Mouse (Mus musculus) spleen, adult 2 months (tissue): ENCODE results near the gene Gpr62. TPM values are rescaled to one million over a fixed set of nuclear protein-coding genes. Genes with fewer than 3 reads are reported as not detected.

Experiments used
- DNase-seq, 2 experiments: peaks; one replicate each; pipeline versions ENCODE4 v3.0.0 to v3.0.0-alpha.2; 2012 to 2021; ENCODE audit warnings: low spot score in 2 of 2, low read depth in 1 of 2
- H3K27ac ChIP-seq: fragments of 200-500 bp; 2 replicates; pipeline ENCODE4 v1.5.1; 2012; ENCODE audit warnings: low read length, inconsistent platforms; ENCODE audit not compliant: insufficient read depth
- H3K27me3 ChIP-seq: fragments of 200-500 bp; 2 replicates; pipeline ENCODE4 v1.6.1; 2012; ENCODE audit warnings: mild to moderate bottlenecking, moderate library complexity, low read length, inconsistent platforms; ENCODE audit not compliant: control insufficient read depth, insufficient read depth
- H3K36me3 ChIP-seq: fragments of 200-500 bp; 2 replicates; pipeline ENCODE4 v1.6.1; 2012; ENCODE audit warnings: mild to moderate bottlenecking, low read length, inconsistent platforms; ENCODE audit not compliant: control insufficient read depth, insufficient read depth
- H3K4me1 ChIP-seq: fragments of 200-500 bp; 2 replicates; pipeline ENCODE4 v1.6.1; 2011; ENCODE audit warnings: inconsistent platforms; ENCODE audit not compliant: control insufficient read depth, insufficient read depth, insufficient read length
- H3K4me3 ChIP-seq: fragments of 200-500 bp; 2 replicates; pipeline ENCODE4 v1.5.1; 2011; ENCODE audit warnings: mild to moderate bottlenecking, inconsistent platforms; ENCODE audit not compliant: insufficient read depth, insufficient read length; ENCODE audit errors: extremely low read depth
- CTCF ChIP-seq: fragments of 200-500 bp; IDR thresholded peaks from 2 replicates; pipeline ENCODE4 v1.5.1; 2011; ENCODE audit warnings: mild to moderate bottlenecking, inconsistent platforms; ENCODE audit not compliant: insufficient read depth, insufficient read length, insufficient replicate concordance; ENCODE audit errors: extremely low read depth
- POLR2A ChIP-seq: fragments of 200-500 bp; IDR thresholded peaks from 2 replicates; pipeline ENCODE4 v1.6.1; 2011; ENCODE audit warnings: low read depth, low read length, inconsistent platforms
- WGBS: fragments of 180-500 bp; shearing (Covaris S2); methylation state at CpG from one replicate; pipeline ENCODE4 v1.1.7; 2018; 5-methylcytosine and 5-hydroxymethylcytosine counted together
- polyA plus RNA-seq: library from polyadenylated mRNA; depleted of rRNA; stranded (reverse); fragments of >200 nt; gene quantifications from 2 replicates; pipeline ENCODE4 v1.2.3, GENCODE M21; 2012; rRNA removed

Gene Gpr62
- polyA plus RNA-seq: 0.28 and 0.66 TPM in 2 replicates

DNA sequence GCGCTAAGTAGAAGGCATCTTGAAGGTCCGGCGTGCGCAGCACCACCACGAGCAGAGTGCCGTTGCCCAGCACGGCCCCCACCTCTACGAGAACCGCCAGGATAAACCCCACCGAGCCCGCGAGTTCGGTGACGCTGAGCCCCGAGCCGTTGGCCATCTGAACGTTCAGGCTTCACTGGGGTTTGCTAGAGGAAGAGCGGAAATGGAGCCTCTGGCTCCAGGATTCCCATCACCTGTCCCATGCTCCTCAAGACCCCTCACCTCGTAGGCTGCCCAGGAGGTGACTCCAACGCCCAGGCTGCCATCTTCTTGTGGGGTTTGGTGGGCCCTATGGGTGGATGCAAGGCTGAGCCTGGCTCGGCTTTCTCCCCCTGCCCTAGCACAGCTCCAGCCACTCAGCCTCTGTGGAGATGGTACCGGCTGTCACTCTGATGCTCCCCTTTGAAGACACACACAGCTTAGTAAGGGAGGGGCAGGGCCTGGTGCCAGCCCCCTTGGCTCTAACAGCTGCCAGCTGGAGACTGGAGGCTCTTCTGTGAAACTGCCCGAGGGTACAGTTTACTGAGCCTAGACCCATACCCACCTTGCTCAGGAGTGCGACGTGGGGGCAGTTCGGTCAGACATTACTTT lies at the start of gene Gpr62:
Gene Gpr62 (minus strand): TSS at position 368 of the 630 bp plus-strand sequence.
- Histone ChIP-seq H3K27ac (no peak within 1 kb of the TSS), H3K36me3 (no peaks in the 10 kb centered on the region), H3K4me1 (peaks cover 12% of the 10 kb centered on the region), H3K4me3 (peak within 1 kb of the TSS; percentile 49), H3K27me3 (peaks cover 6% of the 10 kb centered on the region; the same call in 1 of the 2 replicates)
- TF ChIP-seq POLR2A (no peak), CTCF (no peak)
- 33% methylated on average over 26 of the region's 26 CpGs for WGBS
- no peak for DNase-seq

DNA sequence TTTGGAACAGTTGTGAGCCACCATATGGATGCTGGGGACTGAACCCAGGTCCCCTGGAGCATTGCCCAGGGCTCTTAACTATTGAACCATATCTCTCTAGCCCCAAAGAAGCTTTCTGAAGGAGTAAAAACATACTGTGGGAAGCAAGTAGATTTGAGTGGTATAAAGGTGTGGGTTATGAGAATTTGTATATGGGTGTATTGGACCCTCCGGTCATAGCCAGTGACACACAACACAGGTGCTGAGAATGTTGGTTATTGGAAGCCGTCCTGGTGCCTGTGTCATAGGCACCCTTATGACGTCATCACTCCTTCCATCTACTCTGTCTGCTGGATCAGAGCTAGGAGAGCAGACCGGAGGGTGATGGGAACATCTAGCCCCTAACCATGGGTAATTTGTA lies 48.5 kb upstream of the Gpr62 start, which contains the start of gene Iqcf5:
Gene Iqcf5 (plus strand): TSS at position 301 of the 400 bp plus-strand sequence.
- no peak for DNase-seq
- TF ChIP-seq CTCF (no peak), POLR2A (no peak)
- WGBS: 91% methylated on average over 4 of the region's 4 CpGs

DNA sequence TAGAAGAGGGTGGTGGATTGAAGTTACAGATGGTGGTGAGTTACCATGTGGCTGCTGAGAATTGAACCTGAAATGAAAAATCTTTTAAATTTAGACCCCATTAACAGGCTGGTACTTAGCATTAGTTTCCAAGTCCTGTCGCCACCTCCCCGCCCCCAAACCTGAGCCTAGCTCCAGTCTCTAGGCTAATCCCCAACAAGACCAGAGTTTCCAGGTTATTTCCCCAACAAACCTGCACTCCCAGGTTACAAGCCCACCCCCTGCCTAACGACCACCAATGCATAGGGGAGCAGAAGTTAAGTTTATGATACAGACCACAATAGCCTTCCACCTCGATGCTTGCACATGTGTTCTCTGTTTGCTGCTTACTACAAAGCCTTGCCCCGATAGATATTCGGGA lies 47.8 kb upstream of the Gpr62 start:
- Histone ChIP-seq H3K27me3 (no peaks in the 10 kb centered on the region), H3K4me3 (no peak overlapping the region), H3K36me3 (no peaks in the 10 kb centered on the region), H3K4me1 (no peaks in the 10 kb centered on the region), H3K27ac (no peak overlapping the region)
- DNase-seq: no peak
- TF ChIP-seq CTCF: no peak
- 76% methylated on average over 6 of the region's 6 CpGs for WGBS

More for the DNA sequence above, 48.5 kb upstream of the Gpr62 start, which contains the start of gene Iqcf5:
- Histone ChIP-seq H3K4me1 (no peaks in the 10 kb centered on the region), H3K27ac (no peak within 1 kb of the TSS), H3K4me3 (no peak within 1 kb of the TSS), H3K36me3 (no peaks in the 10 kb centered on the region), H3K27me3 (no peaks in the 10 kb centered on the region)

DNA sequence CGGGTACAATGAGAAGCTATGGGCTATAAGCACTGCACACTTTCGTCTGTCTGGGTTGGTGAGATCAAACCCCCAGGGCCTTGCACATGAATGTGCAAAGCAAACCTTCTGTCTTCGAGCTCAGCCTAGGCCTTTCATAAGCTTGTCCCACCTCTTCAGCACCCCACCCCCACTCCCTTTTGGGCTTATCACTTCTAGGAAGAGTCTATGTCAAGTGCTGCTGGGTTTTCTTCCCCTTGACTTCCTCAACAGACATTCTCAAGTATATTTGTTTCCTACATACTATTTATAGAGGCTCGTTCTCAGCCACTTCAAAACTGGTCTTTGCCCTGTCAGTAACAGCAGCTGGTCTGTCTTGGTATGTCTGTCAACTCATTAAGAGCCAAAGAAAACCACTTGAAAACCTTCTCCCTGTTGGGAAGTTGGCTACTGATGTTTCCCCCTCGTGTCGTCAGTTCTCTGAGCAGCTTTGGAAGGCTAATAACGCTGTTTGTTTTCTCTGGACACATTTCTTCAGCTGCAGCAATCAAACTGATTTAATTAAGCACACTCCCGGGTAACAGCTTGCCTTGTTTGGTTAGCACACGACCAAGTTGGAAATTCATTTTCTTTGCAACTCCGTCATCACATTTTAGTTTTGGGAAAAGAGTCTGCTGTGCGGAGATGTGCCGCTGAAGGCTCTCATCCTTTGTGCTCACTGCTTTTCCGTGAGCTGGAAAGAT lies 47.2 kb upstream of the Gpr62 start:
- Histone ChIP-seq H3K4me1 (no peaks in the 10 kb centered on the region), H3K27me3 (no peaks in the 10 kb centered on the region), H3K4me3 (no peak overlapping the region), H3K36me3 (no peaks in the 10 kb centered on the region), H3K27ac (no peak overlapping the region)
- TF ChIP-seq POLR2A (no peak), CTCF (no peak)
- WGBS: 41% methylated on average over 13 of the region's 13 CpGs
- no peak for DNase-seq

DNA sequence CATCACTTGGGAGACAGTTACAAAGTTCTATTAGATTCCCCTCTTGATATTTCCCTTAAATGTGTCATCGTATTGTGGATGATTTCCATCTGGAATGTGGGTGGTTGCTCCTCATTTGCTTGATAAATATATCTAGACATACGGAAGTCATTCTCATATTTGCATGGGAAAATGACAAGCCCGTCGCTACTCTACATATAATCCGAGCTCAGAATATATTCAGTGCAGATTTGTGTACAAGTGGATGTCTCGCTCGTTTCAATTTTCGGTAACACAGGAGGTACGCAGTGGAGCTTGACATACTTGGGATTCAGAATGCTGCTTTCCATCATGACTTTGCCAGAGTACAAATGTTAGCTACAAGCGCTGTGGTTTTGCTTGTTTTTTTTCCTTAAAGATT lies 43.6 kb upstream of the Gpr62 start:
- no peaks in the 10 kb centered on the region for H3K27me3 ChIP-seq
- H3K4me1 ChIP-seq: no peaks in the 10 kb centered on the region
- H3K27ac ChIP-seq: no peak overlapping the region
- TF ChIP-seq POLR2A (no peak), CTCF (no peak)
- no peak overlapping the region for H3K4me3 ChIP-seq
- no peaks in the 10 kb centered on the region for H3K36me3 ChIP-seq
- WGBS: 93% methylated on average over 10 of the region's 10 CpGs
- DNase-seq: no peak

DNA sequence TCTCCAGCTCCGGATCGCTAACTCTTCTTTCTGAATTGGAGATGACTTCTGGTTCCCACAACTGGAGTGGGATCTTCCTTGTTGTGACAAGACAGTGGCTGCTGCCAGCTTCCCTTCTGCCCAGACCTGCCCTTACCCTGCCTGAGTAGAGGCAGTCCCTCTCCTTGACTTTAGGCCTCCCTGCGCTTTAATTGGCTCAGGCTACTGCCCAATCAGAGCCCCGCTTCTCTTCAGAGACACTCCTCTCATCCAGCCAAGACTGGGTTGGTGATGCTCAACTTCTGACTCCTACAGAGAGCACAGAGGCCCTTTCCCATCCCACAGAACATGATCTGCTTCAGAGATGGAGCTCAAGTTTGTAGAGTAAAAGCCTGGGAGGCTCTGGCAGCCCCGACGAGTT lies 38.5 kb upstream of the Gpr62 start:
- no peak for TF ChIP-seq CTCF
- no peak for TF ChIP-seq POLR2A
- Histone ChIP-seq H3K4me3 (no peak overlapping the region), H3K27ac (no peak overlapping the region), H3K36me3 (no peaks in the 10 kb centered on the region), H3K4me1 (no peaks in the 10 kb centered on the region), H3K27me3 (no peaks in the 10 kb centered on the region)
- WGBS: 86% methylated on average over 6 of the region's 6 CpGs
- no peak for DNase-seq

DNA sequence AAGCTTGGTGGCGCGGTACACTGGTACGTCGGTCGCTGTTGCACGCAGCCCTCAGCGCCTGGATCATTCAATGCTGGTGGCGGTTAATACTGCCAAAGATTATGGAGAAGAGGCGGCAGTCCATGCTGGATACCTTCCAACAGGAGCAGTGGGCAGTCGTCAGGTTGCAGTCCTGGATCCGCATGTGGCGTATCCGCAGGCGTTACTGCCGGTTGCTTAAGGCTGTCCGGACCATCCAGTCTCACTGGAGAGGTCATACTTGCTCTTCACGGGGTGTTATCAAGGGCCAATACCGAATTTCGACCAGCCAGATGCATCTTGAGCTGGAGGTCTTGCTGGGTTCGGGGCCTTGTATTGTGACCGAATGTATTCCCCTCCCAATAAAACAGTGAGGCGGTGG lies 36.1 kb upstream of the Gpr62 start:
- no peak for DNase-seq
- Histone ChIP-seq H3K27ac (no peak overlapping the region), H3K27me3 (no peaks in the 10 kb centered on the region), H3K36me3 (no peaks in the 10 kb centered on the region), H3K4me1 (no peaks in the 10 kb centered on the region), H3K4me3 (no peak overlapping the region)
- no peak for TF ChIP-seq POLR2A
- no peak for TF ChIP-seq CTCF
- WGBS: 91% methylated on average over 22 of the region's 22 CpGs
